Mouse (Mus musculus) cerebellum, adult 11 months (tissue): ENCODE measurements around the gene Tmtc1.
A peak's percentile ranks its signal among the peaks of the same experiment; 100 is the strongest.

Experiments used
- DNase-seq: peaks from one replicate; pipeline ENCODE4 v3.0.0; 2022

The Tmtc1 gene

GRCm38 (mm10) chr6:148227542-148227941 is 216.6 kb downstream of the Tmtc1 start:
- no peak for DNase-seq

- no peak for DNase-seq
These were observed 221.5 kb downstream of the Tmtc1 start for GRCm38 (mm10) chr6:148222686-148223085.

- no peak for DNase-seq
These were observed 225.7 kb downstream of the Tmtc1 start for GRCm38 (mm10) chr6:148218235-148219076.

GRCm38 (mm10) chr6:148216752-148217151 is 227.4 kb downstream of the Tmtc1 start:
- no peak for DNase-seq

GRCm38 (mm10) chr6:148214765-148215164 is 229.4 kb downstream of the Tmtc1 start:
- DNase-seq, result peak; percentile 16

GRCm38 (mm10) chr6:148211897-148212680 is 232.1 kb downstream of the Tmtc1 start, which contains the start of gene Ergic2:
Gene Ergic2, minus strand, starts transcription at chr6:148212374.
- peak; percentile 98 for DNase-seq

GRCm38 (mm10) chr6:148211391-148211876 is 232.8 kb downstream of the Tmtc1 start:
- no peak for DNase-seq

GRCm38 (mm10) chr6:148207522-148207921 is 236.7 kb downstream of the Tmtc1 start:
- no peak for DNase-seq

GRCm38 (mm10) chr6:148205134-148205533 is 239.1 kb downstream of the Tmtc1 start:
- DNase-seq, result no peak

- no peak for DNase-seq
These were observed 244.5 kb downstream of the Tmtc1 start for GRCm38 (mm10) chr6:148199729-148200128.

GRCm38 (mm10) chr6:148199177-148199576 is 245.0 kb downstream of the Tmtc1 start:
- DNase-seq, result no peak

GRCm38 (mm10) chr6:148193972-148194701 is 250.1 kb downstream of the Tmtc1 start:
- DNase-seq, result no peak

- no peak for DNase-seq
These were observed 258.5 kb downstream of the Tmtc1 start for GRCm38 (mm10) chr6:148185694-148186093.
